Mouse (Mus musculus): ENCODE results near the gene Mphosph6.

The Mphosph6 gene

GRCm38 (mm10) chr8:117801443-117802298 is at the start of gene Mphosph6:
Mphosph6 (minus strand) TSS chr8:117801943.
- peak; percentile 92 to 93 for DNase-seq (ENCODE audit: low spot score in 2 of 2)

- DNase-seq (ENCODE audit: low spot score in 2 of 2), result no peak
Measured at GRCm38 (mm10) chr8:117850420-117850819, 48.7 kb upstream of the Mphosph6 start.

GRCm38 (mm10) chr8:117847865-117848264 is 46.1 kb upstream of the Mphosph6 start:
- DNase-seq (ENCODE audit: low spot score in 2 of 2), result no peak

GRCm38 (mm10) chr8:117843694-117844093 is 42.0 kb upstream of the Mphosph6 start:
- no peak for DNase-seq (ENCODE audit: low spot score in 2 of 2)

- no peak for DNase-seq (ENCODE audit: low spot score in 2 of 2)
Measured at GRCm38 (mm10) chr8:117813524-117813923, 11.8 kb upstream of the Mphosph6 start.

- DNase-seq (ENCODE audit: low spot score in 2 of 2), result no peak
Measured at GRCm38 (mm10) chr8:117810676-117811075, 8.9 kb upstream of the Mphosph6 start.

- DNase-seq (ENCODE audit: low spot score in 2 of 2), result no peak
Measured at GRCm38 (mm10) chr8:117805419-117805818, 3.7 kb upstream of the Mphosph6 start.

GRCm38 (mm10) chr8:117802299-117802689 is 551 bp upstream of the Mphosph6 start:
- no peak for DNase-seq (ENCODE audit: low spot score in 2 of 2)

GRCm38 (mm10) chr8:117798066-117798465 is 3.7 kb downstream of the Mphosph6 start:
- no peak for DNase-seq (ENCODE audit: low spot score in 2 of 2)

- no peak for DNase-seq (ENCODE audit: low spot score in 2 of 2)
Measured at GRCm38 (mm10) chr8:117796464-117796863, 5.3 kb downstream of the Mphosph6 start.

GRCm38 (mm10) chr8:117794581-117794980 is 7.2 kb downstream of the Mphosph6 start:
- DNase-seq (ENCODE audit: low spot score in 2 of 2), result no peak

- DNase-seq (ENCODE audit: low spot score in 2 of 2), result no peak
Measured at GRCm38 (mm10) chr8:117792616-117793144, 9.1 kb downstream of the Mphosph6 start.

GRCm38 (mm10) chr8:117786428-117786827 is 15.3 kb downstream of the Mphosph6 start:
- DNase-seq (ENCODE audit: low spot score in 2 of 2), result no peak

- DNase-seq (ENCODE audit: low spot score in 2 of 2), result no peak
Measured at GRCm38 (mm10) chr8:117783021-117783420, 18.7 kb downstream of the Mphosph6 start.

- no peak for DNase-seq (ENCODE audit: low spot score in 2 of 2)
Measured at GRCm38 (mm10) chr8:117781375-117782129, 20.2 kb downstream of the Mphosph6 start.

GRCm38 (mm10) chr8:117779344-117779743 is 22.4 kb downstream of the Mphosph6 start:
- no peak for DNase-seq (ENCODE audit: low spot score in 2 of 2)

GRCm38 (mm10) chr8:117778531-117779322 is 23.0 kb downstream of the Mphosph6 start:
- no peak for DNase-seq (ENCODE audit: low spot score in 2 of 2)

- DNase-seq (ENCODE audit: low spot score in 2 of 2), result no peak
Measured at GRCm38 (mm10) chr8:117776075-117776474, 25.7 kb downstream of the Mphosph6 start.

- no peak for DNase-seq (ENCODE audit: low spot score in 2 of 2)
Measured at GRCm38 (mm10) chr8:117775626-117776025, 26.1 kb downstream of the Mphosph6 start.

- no peak for DNase-seq (ENCODE audit: low spot score in 2 of 2)
Measured at GRCm38 (mm10) chr8:117772597-117772996, 29.1 kb downstream of the Mphosph6 start.

- peak in 1 of 2 experiments; percentile 37 for DNase-seq (ENCODE audit: low spot score in 2 of 2)
Measured at GRCm38 (mm10) chr8:117772126-117772525, 29.6 kb downstream of the Mphosph6 start.

All from frontal cortex, postnatal 10 days (tissue).